Mouse (Mus musculus) heart, adult 2 months (tissue): ENCODE results near the gene Fsip1. TPM values are rescaled to one million over a fixed set of nuclear protein-coding genes. Genes with fewer than 3 reads are reported as not detected.
A peak's percentile ranks its signal among the peaks of the same experiment; 100 is the strongest.

ENCODE experiments used
- DNase-seq, 2 experiments: peaks; one replicate each; pipeline ENCODE4 v3.0.0; 2021
- H3K27ac ChIP-seq: fragments of 200-600 bp; 2 replicates; pipeline ENCODE4 v1.8.1; 2022
- H3K27me3 ChIP-seq: fragments of 200-500 bp; 2 replicates; pipeline ENCODE4 v1.6.1; 2012; ENCODE audit warnings: mild to moderate bottlenecking, low read length, inconsistent platforms, mixed read lengths; ENCODE audit not compliant: control insufficient read depth, insufficient read depth
- H3K36me3 ChIP-seq: fragments of 200-500 bp; 2 replicates; pipeline ENCODE4 v1.6.1; 2012; ENCODE audit warnings: low read length, inconsistent platforms; ENCODE audit not compliant: control insufficient read depth, insufficient read depth
- H3K4me1 ChIP-seq: fragments of 200-500 bp; 2 replicates; pipeline ENCODE4 v1.6.1; 2011; ENCODE audit warnings: low read length; ENCODE audit not compliant: control insufficient read depth, insufficient read depth
- H3K4me3 ChIP-seq: fragments of 200-600 bp; 2 replicates; pipeline ENCODE4 v1.8.1; 2022
- H3K79me2 ChIP-seq: fragments of 200-500 bp; replicated peaks from 2 replicates; pipeline ENCODE4 v1.6.1; 2012; ENCODE audit warnings: mild to moderate bottlenecking, inconsistent platforms, low read length, moderate library complexity, mixed read lengths; ENCODE audit not compliant: control insufficient read depth, insufficient read depth
- H3K9ac ChIP-seq: fragments of 200-500 bp; 2 replicates; pipeline ENCODE4 v1.6.1; 2012; ENCODE audit warnings: low read depth, mild to moderate bottlenecking, control low read depth, inconsistent platforms, low read length, mixed read lengths
- CTCF ChIP-seq: fragments of 200-600 bp; IDR thresholded peaks from 2 replicates; pipeline ENCODE4 v1.8.1; 2022; ENCODE audit warnings: antibody characterized with exemption, mild to moderate bottlenecking, moderate library complexity
- EP300 ChIP-seq: fragments of 200-500 bp; IDR thresholded peaks from 2 replicates; pipeline ENCODE4 v1.6.1; 2011; ENCODE audit warnings: low read depth, low read length, control low read depth; ENCODE audit not compliant: insufficient read depth
- POLR2A ChIP-seq: fragments of 200-500 bp; IDR thresholded peaks from 2 replicates; pipeline ENCODE4 v1.6.1; 2011; ENCODE audit warnings: mild to moderate bottlenecking, low read depth, low read length, control low read depth; ENCODE audit not compliant: insufficient read depth
- WGBS: fragments of 180-500 bp; shearing (Covaris S2); methylation state at CpG from one replicate; pipeline ENCODE4 v1.1.7; 2018; 5-methylcytosine and 5-hydroxymethylcytosine counted together
- intact Hi-C: fragments of 180-260 bp; cut with DNase I; formaldehyde crosslinking; loops from one replicate; pipeline ENCODE4 v1.15.1; 2025
- polyA plus RNA-seq: library from polyadenylated mRNA; depleted of rRNA; stranded (reverse); fragments of >200 nt; gene quantifications from 2 replicates; pipeline ENCODE4 v1.2.3, GENCODE M21; 2012
- total RNA-seq, 2 experiments: library from RNA; stranded (reverse); gene quantifications; 2 replicates each; pipeline ENCODE4 v1.2.3; 2021

The Fsip1 gene
- total and polyA plus RNA-seq, 3 experiments = 0.06 TPM; not detected in 2

DNA sequence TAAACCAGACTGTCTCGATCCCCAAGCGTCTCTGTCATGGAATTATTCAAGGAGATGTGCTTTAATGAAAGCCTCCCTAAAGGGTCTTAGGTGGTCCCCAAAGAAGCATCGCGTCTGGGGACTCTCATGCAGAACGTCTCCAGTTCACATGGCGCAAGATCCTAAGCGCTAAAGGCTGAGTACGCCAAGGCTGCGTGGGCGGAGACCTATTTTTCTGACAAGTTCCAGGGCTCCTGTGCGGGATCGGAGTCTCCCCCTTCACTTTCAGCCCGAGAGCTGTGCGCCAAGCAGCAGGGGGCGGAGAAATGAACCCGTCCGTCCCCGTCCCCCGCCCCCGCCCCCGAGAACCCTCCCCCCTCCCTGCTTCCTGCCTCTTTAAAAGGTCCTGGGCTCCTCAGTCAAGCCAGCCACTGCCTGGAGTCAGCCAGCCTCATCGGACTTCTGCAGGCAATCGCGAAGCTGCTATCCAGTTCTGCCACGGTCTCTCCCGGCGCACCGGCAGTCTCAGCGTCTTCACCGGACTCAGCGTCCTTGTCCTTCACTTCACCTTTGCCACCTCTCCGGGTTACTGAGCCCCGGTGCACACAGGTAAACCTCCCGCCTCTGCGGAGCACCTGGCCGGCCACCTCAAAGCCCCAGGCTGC is 145.2 kb downstream of the Fsip1 start, which contains the start of gene Thbs1:
Gene Thbs1 (plus strand): TSS at position 389 of the 644 bp plus-strand sequence.
- intact Hi-C loops = loop anchor here (1.0 to 5.0 kb wide), 5 partner anchors 73 to 570 kb away; no protein-coding TSS in a partner anchor
- H3K9ac ChIP-seq = peak within 1 kb of the TSS; percentile 53
- TF ChIP-seq CTCF (no peak), POLR2A (peak; percentile 68; the same call in 1 of the 2 replicates)
- H3K79me2 ChIP-seq = no peaks in the 10 kb centered on the region
- H3K4me1 ChIP-seq = peaks cover 2% of the 10 kb centered on the region; the same call in 1 of the 2 replicates
- peak within 1 kb of the TSS; percentile 48 for H3K4me3 ChIP-seq
- peak within 1 kb of the TSS; percentile 71 for H3K27ac ChIP-seq
- 2% methylated on average over 36 of the region's 36 CpGs for WGBS
- H3K27me3 ChIP-seq = 0 out of 2 replicates have a peak, but pooled peaks cover 1% of the 10 kb centered on the region
- peak; percentile 78 to 80 for DNase-seq
- no peaks in the 10 kb centered on the region for H3K36me3 ChIP-seq

DNA sequence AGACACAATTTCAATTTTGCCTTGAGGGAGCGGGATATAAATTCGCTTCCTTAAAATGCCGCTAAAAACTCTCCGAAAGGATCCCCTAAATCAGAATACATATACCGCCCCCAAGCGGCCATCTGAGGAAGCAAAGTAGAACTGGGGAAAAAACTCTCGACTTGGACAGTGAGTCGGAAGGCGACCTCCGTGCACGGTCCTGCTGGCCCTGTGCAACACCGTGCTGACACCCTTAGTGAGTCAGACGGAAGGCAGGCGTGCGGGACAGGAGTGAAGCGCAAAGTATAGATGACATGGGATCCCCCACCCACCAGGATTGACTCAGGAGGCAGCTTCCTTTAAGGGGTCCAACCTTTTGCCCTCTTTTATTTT is 145.7 kb downstream of the Fsip1 start:
- peak; percentile 86 to 88 for DNase-seq

DNA sequence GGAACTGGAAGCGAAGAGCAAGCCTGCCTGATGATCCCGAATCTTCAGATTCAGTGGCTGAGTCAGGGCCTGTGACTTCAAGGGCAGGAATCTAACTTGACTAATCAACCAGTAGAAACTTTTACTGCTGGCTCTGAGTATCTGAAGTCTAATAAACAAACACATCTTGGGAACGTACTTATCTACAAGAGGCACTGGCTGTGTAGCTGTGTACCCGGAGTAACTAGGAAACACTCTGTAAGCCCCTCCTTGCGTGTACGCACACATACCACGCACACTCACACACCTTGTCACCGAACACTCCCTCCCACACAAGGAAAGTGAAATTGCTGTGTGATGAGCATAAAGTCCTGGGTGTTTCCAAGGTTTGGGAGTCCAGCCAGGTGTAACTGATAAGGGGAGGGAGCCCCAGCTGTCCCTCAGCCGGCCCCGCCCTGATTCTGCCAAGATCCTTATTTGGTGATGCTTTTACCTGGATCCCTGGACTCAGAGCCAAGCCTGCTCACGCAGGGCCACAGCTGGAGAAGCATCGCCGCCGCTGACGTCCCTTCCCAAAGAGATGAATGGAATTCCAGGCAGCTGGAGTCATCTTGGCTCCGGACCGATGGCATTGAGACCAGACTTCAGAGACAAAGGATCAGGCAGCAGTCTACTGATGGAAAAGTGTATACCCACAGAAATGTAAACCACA is 146.4 kb downstream of the Fsip1 start:
- no peak overlapping the region for H3K4me3 ChIP-seq

More for the DNA sequence above, 145.7 kb downstream of the Fsip1 start:
- Histone ChIP-seq H3K9ac (peak overlapping the region; percentile 53), H3K79me2 (no peaks in the 10 kb centered on the region), H3K27ac (peak overlapping the region; percentile 71), H3K4me1 (peaks cover 2% of the 10 kb centered on the region; the same call in 1 of the 2 replicates), H3K27me3 (0 out of 2 replicates have a peak, but pooled peaks cover 1% of the 10 kb centered on the region), H3K4me3 (peak overlapping the region; percentile 48), H3K36me3 (no peaks in the 10 kb centered on the region)
- TF ChIP-seq CTCF (peak; percentile 93), EP300 (0 out of 2 replicates have a peak, but pooled peaks have one; percentile 41), POLR2A (no peak)
- 0% methylated on average over 16 of the region's 16 CpGs for WGBS
- intact Hi-C loops = loop anchor here (1.0 to 5.0 kb wide), 5 partner anchors 72 to 570 kb away; no protein-coding TSS in a partner anchor

DNA sequence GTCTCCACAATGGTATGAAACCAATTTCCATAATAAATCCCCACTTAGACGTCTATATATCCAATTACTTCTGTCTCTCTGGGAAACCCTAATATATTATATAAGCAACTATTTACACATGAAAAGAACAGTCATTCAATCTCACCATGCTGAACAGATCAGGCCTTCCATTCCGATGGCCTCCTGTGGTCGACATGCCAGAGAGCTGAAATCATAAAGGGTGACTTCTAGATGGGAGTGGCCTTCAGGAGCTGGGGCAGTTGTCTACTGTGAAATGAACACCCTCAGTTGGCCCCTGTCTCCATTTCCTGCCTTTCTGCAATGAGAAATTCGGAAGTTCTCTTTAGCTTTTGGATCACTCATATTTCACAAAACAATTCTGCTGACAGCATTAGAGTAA is 154.6 kb downstream of the Fsip1 start:
- H3K27ac ChIP-seq = no peak overlapping the region
- H3K36me3 ChIP-seq = no peaks in the 10 kb centered on the region
- 56% methylated on average over 4 of the region's 4 CpGs for WGBS
- H3K9ac ChIP-seq = no peak overlapping the region
- no peak for DNase-seq
- intact Hi-C loops = no loop called here
- H3K79me2 ChIP-seq = no peaks in the 10 kb centered on the region
- no peaks in the 10 kb centered on the region for H3K27me3 ChIP-seq
- H3K4me1 ChIP-seq = no peaks in the 10 kb centered on the region
- H3K4me3 ChIP-seq = no peak overlapping the region
- no peak for TF ChIP-seq POLR2A
- TF ChIP-seq CTCF = no peak
- no peak for TF ChIP-seq EP300

More for the DNA sequence above, 146.4 kb downstream of the Fsip1 start:
- Histone ChIP-seq H3K36me3 (no peaks in the 10 kb centered on the region), H3K27me3 (0 out of 2 replicates have a peak, but pooled peaks cover 1% of the 10 kb centered on the region), H3K4me1 (peaks cover 2% of the 10 kb centered on the region; the same call in 1 of the 2 replicates), H3K9ac (no peak overlapping the region), H3K27ac (no peak overlapping the region), H3K79me2 (no peaks in the 10 kb centered on the region)
- intact Hi-C loops = loop anchor here (2.0 to 5.0 kb wide), 4 partner anchors 72 to 488 kb away; no protein-coding TSS in a partner anchor
- WGBS = 36% methylated on average over 17 of the region's 17 CpGs
- peak; percentile 47 to 54 for DNase-seq
- TF ChIP-seq CTCF (no peak), POLR2A (no peak), EP300 (no peak)

DNA sequence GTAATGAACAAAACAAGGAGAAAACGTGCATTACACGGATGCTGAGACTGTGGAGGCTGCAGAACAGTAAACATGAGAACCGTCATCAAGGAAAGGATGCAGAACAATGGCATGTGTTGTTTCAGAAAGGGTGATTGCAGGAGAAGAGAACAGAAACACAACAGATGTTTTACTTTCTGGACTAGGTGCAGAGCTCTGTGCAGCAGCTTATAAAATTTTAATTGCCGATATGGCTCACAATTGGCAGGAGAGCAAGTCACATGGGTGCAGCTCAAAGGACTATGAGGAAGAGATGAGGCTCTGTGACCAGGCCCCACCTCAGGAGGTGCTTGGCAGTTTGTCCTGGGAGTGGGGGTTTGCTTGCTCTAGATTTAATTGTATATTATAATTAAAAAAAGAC is 157.7 kb downstream of the Fsip1 start:
- WGBS = 59% methylated on average over 4 of the region's 4 CpGs
- intact Hi-C loops = no loop called here
- no peaks in the 10 kb centered on the region for H3K79me2 ChIP-seq
- no peaks in the 10 kb centered on the region for H3K4me1 ChIP-seq
- no peaks in the 10 kb centered on the region for H3K36me3 ChIP-seq
- DNase-seq = no peak
- H3K27me3 ChIP-seq = no peaks in the 10 kb centered on the region
- H3K4me3 ChIP-seq = no peak overlapping the region
- no peak overlapping the region for H3K27ac ChIP-seq
- TF ChIP-seq EP300 = no peak
- no peak for TF ChIP-seq POLR2A
- no peak for TF ChIP-seq CTCF
- H3K9ac ChIP-seq = no peak overlapping the region

DNA sequence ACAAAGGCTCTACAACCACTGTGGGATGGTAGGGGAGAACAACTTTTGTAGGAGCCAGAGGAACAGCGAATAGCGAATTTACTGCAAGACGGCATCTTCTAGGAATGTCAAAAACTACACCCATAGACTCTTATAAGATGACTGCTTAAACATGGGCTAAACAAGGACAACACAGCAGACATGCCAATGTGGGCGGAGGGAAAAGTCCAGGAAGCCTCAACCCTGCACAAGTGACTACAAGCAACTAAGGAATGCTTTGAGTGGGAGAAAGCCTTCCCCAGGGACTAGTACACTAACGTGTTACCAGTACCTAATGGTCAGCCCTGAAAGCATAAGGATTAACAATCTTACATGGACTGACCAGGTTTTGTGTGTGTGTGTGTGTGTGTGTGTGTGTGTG is 165.5 kb downstream of the Fsip1 start:
- Histone ChIP-seq H3K27me3 (no peaks in the 10 kb centered on the region), H3K4me3 (no peak overlapping the region), H3K9ac (no peak overlapping the region), H3K27ac (no peak overlapping the region), H3K79me2 (no peaks in the 10 kb centered on the region), H3K4me1 (no peaks in the 10 kb centered on the region), H3K36me3 (no peaks in the 10 kb centered on the region)
- intact Hi-C loops = no loop called here
- no peak for TF ChIP-seq CTCF
- DNase-seq = no peak
- 71% methylated on average over 5 of the region's 5 CpGs for WGBS
